Mouse (Mus musculus): ENCODE measurements around the gene Atpif1.

Gene Atpif1

DNA sequence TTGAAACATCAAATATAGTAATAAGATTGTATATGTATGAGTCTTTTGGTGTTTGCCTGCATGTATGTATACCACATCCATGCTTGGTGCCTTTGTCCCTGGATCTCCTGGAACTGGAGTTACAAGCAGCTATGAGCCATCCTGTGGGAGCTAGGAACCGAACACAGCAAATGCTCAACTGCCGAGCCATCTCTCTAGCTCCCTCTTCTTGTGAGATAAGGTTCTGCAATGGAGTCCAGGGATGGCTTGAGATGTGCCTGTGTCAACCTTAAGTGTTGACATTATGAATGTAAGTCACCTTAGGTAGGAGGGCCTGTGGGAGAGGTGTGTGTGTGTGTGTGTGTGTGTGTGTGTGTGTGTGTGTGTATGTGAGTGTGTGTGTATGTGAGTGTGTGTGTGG is 6.8 kb downstream of the Atpif1 start:
- no peak for DNase-seq (ENCODE audit: low read depth, low spot score)

DNA sequence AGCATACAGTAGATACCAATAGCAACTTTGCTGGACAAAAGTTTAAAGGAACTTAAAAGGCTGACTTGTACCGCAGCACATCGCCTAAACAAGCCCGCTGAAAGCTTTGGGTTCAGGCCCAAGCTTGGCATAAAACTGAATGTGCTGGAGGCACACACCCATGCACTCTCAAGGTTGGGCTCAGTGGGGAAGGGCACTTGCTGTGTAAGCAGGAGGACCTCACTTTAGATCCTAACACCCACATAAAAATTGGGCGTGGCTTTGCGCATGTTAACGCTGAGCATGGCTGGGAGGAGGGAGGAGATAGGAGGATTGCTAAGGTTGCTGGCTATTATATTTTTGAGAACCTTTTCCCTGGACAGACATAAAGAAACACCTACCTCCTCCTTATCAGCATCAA is 8.7 kb downstream of the Atpif1 start:
- no peak for DNase-seq (ENCODE audit: low read depth, low spot score)

DNA sequence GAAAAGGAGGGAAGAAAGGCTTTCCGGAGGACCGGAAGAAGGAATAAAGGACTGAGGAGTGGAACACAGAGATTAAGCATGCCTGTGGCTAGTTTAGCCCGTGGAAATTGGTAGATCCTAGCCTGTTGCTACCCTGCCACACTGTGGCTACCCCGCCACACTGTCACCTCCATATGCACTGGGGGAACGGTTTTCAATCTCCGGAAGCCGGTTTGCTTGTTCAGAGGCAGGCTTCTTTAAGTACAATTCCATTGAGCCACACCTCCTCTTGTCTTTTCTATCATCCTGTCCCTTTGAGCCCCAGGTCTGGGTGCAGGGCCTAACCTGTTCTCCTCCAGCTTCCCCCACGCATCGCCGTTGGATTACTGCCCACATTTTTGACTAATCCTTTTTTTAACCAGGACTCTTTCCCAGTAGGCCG is 9.1 kb downstream of the Atpif1 start:
- DNase-seq (ENCODE audit: low read depth, low spot score), result no peak

DNA sequence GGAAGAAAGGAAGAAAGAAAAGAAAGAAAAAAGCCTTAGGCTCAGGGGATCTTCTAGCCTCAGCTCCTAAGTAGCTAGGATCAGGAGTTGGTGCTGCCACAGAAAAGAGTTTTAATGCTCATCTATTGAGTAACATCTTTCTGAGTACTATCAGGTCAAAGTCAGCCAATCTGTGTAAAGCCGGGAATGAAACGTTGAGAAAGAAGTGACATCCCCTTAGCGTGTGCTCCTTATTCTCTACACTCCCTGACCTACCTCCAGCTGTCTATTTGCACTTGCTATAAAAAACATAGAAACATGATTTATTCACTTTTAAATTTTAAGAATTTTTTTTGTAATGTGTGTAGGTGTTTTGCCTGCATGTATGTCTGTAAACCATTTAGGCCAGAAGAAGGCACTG is 14.3 kb downstream of the Atpif1 start:
- no peak for DNase-seq (ENCODE audit: low read depth, low spot score)

DNA sequence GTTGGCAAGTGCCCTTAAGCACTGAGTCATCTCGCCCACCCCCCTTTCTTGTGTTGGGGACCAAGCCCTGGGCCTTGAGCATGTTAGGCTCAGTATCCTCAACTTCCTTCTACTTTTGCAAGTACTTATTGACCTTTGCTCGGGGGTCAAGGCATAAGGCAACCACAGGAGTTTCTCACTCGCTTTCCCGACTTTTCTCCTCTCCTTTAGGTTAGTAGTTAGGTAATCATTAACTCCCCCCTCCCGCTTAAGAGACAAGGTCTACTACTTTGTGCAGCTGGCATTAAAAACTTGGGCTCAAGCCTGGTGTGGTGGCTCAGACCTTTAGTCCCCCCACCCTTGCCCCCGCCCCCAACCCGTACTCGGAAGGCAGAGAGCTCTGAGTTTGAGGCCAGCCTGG is 15.4 kb downstream of the Atpif1 start:
- no peak for DNase-seq (ENCODE audit: low read depth, low spot score)

DNA sequence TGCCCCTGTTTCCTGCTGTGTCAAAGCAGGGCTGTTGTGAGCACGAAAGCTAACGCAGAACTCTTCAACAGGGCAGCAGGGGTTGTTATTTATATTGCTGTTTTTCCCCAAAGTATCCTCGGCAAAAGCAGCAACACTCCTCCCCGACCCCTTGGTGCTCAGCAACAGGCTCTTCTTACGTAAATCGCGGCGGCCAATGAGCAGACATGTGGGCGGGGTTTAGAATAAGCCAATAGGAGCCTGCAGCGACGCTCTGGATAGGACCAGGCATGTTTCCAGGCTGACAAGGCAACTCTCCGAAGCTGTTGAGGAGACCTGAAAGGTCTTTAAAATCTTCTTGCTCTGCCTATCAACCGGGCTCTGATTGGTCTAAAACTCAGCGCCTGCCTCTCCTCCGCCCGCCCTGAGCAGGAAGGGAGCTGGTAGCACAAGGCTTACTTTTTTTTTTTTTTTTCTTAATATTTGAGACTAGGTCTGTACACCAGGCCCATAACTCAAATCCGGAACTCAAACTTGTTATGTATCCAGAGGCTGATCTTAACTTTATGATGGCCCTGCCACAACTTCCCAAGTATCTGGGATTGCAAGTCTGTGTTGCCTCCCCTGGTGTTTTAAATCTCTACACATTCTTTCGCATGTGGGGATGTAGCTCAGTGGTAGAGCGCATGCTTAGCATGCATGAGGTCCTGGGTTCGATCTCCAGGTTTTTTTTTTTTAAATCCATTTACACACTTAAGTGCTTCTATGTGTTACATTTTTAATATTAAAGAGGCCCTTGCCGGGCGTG is 17.9 kb downstream of the Atpif1 start:
- DNase-seq (ENCODE audit: low read depth, low spot score), result peak; percentile 89

DNA sequence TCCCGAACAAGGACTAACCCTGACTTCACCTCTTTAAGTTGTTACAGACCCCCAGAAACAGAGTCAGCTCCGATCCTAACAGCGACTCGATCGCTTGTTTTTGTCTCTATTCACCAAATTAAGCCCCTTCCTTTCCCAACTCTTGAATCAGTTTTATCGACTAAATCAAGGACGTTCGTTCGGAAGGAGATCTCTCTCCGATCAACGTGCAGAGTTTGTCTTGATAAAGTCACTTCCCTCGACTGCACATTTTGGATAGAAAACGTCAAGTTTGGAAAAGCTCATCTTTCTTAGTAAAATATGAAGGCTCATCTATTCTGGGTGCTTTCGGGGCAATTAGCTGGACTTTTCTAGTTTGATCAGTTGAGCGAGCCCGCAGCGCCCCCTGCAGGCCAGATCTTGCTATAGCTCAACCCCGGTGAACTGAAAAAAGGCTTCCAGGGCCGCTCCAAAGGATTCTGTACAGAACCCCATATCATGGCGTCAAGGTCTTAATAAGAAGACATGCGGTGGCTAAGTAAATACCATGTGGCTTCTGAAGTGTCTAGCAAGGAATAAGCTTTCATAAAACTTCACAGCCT is 18.8 kb downstream of the Atpif1 start:
- peak; percentile 43 for DNase-seq (ENCODE audit: low read depth, low spot score)

DNA sequence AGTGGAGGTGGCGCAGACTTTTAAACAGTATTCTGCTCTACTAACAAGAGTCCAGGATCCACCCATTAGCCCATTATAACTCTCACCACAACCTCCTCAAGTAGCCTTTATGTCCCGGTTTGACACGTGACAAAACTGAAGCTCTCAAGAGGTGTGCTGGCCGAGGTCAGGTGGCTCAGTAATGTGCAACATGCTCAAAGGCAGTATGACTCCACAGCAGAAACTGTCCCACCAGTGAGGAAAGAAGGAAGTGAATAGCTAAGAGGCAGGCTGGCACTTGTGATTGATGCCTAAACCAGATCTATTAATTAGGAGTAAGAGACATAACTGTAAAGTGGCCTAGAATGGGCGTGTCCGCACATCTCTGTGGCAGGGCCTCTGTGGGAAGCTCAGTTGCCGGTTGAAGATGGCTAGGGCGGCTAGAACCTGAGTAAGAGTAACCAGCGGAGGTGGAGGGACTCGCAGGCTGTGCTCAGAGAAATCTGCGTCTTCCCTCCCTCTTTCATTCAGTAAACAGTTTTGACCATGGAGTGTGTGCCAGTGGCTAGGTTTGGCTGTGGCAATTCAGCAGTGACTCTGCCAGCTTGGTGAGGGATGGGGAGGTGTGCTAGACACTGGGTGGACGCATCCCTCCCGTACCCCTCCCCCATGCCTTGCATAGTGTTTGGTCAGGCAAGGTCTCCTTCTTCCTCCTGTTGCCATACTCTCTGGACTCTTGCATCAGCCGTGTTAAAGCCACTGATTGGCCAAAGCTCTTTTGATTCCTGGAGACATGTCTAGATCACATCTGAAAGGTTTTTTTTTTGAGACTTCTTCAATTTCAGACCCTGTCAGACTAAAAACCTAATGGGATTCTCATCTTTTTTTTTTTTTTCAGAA is 19.8 kb downstream of the Atpif1 start:
- no peak for DNase-seq (ENCODE audit: low read depth, low spot score)

DNA sequence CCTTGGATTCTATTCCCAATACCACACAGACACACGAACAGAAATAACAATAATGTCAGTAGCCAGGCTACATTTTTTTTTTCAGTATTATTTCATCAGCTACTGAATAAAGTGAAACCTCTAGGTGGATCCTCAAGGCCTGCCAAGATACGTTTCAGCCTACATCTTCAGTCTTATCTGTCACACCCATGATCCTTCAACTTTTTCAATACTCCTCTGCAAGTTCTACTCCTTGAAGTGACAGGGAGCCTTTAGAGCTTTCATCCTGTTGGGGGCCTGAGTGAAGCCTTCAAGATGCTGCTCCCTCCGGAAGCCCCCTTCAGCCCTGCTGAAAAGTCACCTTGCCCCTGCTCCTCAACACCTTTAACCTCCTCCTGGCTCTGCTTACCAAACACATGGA is 21.4 kb downstream of the Atpif1 start:
- no peak for DNase-seq (ENCODE audit: low read depth, low spot score)

DNA sequence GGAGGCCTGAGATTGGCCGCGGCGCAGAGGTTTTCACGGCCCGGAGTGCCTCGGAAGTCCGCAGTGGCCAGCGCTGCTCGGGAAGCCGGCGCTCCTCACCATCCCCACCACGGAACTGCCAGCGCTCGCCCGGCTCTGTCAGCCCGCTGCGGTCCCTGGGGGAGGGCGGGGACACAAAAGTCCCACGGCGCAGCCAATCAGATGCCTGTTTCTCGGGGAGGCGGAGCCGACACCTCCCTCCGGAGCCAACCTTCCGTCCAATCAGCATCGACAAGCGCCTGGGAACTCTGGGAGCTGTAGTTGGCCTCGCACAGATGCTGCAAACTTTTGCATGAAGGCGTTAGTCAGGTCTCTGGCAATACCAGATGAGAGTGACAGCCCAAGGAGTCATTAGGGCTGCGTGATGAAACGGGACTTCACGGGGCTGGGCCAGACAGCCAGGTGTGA is 23.1 kb downstream of the Atpif1 start, which contains the start of gene Sesn2:
Gene Sesn2, minus strand, starts transcription at position 150 of the 447 bp plus-strand sequence.
- peak; percentile 93 for DNase-seq (ENCODE audit: low read depth, low spot score)

DNA sequence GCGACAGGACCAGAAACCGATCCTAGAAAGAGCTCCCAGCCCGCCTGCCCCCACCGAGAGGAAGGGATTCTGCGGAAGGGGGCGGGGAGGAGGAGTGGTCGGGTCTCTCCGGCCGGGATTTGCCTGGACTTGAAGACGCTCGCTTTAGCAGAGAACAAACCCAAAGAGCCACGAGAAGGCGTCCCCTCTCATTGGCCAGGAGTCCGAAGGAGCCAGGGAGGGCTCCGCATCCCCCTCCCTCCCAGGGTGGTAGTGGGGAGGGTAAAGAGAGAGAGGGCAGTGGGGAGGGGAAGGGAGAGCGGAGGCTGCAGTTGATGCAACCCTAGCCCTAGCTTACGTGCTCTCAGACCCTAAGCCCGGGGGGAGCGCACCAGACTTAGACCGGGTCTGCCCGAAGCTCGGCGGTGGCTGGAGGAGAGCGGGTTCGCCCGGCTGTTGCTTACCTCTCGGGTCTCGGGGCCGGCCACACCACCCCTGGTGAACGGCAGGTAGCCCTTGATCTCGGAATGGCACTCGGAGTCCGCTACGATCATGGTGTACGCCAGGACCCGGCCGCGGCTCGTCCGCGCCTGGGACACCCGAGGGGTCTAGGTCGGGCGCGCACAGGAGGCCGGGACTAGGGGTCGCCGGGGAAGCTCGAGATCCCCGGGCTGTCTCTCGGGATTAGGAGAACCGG is 23.7 kb downstream of the Atpif1 start:
- peak; percentile 46 for DNase-seq (ENCODE audit: low read depth, low spot score)

DNA sequence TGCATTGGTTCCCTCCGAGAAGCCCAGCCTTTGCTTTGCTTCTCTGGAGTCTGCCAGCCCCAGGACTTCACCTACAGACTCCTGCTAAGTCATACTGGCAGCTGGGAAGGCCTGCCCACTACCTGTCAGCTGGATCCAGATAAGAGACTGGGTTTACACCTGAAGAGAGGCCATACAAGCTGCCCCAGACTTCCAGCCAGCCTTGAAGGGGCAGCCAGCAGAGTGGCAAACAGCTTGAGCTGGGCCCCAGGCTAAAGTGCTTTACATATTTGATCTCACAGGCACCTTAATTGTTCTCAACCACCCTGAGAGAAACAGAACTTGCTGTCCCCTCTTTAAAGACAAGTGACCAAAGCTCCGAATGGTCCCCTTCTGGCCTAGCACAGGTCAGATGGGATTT is 26.2 kb downstream of the Atpif1 start:
- DNase-seq (ENCODE audit: low read depth, low spot score), result no peak

DNA sequence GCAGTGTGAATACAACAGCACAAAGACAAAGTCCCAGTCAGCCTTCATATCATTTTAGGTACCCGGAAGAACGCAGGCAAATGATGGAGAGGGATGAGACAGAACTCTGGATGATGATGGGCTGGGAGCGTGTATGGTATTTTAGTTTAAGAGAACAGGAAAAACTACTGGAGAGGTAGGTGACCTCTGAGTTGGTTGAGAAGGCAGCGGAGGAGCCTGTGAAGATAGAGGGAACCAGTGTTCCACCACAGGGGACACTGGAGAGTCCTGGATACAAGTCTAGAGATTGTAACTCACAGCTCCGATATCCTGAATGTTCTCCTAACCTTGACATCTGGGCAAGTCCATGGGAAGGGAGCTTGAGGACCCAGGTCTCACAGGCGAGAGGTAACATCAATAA is 27.2 kb downstream of the Atpif1 start:
- no peak for DNase-seq (ENCODE audit: low read depth, low spot score)

DNA sequence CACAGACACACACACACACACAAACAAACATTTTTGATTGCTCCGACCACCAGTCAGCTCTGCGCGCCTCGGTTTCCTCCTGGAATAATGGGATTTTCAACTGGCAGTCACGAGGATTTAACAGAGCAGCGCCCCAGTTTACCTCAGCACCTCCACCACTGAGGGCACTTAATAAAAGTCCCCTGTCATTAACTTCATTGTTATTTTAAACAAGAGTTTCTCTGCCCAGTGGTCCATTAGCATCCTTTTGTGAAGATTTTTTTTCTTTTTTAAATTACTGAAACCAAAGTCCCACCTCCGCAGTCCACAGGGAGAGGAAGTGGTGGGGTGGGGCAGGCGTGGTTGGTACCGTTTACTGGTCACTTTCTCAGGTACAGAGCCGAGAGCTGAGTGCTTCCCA is 27.7 kb downstream of the Atpif1 start:
- DNase-seq (ENCODE audit: low read depth, low spot score), result no peak

DNA sequence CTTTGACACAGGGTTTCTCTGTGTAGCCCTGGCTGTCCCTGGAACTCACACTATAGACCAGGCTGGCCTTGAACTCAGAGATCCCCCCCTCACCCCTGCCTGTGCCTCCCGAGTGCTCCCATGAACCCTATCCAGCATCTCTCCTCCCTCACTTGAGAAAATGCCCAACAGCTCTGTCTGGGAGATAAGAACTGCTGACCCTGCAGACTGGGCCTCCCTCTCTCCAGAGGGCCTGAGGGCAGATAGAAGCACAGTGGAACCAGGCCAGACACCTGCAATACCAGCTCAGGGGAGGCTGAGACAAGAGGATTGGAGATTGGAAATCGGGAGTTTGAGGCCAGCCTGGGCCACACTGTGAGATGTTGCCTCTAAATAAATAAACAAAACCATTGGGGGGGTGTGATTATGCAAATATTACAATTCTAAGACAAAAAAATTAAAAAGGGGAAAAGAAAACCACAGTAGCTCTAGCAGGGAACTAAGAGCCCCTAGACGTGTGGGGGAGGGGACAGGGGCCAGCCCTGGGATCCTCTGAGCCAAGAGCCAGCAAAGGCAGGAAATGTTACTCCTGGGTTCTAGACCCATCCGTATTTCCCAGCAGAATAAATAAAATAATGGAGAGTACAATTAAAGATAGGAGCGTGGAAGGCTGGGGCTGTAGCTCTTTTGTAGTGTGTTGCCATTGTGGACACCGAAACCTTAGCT is 28.3 kb downstream of the Atpif1 start:
- DNase-seq (ENCODE audit: low read depth, low spot score), result no peak

DNA sequence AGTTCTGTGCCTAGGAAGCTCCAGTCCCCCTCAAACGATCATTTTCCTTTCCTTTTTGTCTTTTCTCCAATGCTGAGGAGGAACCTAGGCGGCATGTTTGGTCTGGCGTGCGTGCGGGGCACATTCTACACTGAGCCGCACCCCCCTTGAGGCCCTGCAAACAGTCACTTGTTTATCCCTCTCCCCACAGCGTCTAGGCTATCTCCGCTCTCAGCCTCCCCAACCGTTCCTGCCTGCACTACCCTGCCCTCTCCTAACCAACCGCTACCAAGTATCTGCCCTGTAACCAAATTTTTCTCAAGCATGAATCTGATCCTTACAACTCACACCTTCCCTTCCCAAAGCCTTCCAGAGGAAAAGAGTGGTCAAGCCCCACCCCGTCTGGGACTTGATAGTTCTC is 30.1 kb downstream of the Atpif1 start:
- DNase-seq (ENCODE audit: low read depth, low spot score), result no peak

DNA sequence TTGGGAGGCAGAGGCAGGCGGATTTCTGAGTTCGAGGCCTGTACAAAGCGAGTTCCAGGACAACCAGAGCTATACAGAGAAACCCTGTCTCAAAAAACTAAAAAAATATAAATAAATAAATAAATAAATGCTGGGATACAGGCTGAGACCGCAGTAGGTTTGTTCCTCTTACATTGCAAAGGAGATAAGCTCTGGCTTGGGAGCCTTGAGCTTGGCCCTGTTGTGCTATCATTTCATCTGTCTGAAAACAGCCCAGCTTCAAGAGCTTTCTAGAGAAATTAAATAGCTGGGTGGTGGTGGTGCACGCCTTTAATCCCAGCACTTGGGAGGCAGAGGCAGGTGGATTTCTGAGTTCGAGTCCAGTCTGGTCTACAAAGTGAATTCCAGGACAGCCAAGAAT is 31.8 kb downstream of the Atpif1 start:
- DNase-seq (ENCODE audit: low read depth, low spot score), result no peak

DNA sequence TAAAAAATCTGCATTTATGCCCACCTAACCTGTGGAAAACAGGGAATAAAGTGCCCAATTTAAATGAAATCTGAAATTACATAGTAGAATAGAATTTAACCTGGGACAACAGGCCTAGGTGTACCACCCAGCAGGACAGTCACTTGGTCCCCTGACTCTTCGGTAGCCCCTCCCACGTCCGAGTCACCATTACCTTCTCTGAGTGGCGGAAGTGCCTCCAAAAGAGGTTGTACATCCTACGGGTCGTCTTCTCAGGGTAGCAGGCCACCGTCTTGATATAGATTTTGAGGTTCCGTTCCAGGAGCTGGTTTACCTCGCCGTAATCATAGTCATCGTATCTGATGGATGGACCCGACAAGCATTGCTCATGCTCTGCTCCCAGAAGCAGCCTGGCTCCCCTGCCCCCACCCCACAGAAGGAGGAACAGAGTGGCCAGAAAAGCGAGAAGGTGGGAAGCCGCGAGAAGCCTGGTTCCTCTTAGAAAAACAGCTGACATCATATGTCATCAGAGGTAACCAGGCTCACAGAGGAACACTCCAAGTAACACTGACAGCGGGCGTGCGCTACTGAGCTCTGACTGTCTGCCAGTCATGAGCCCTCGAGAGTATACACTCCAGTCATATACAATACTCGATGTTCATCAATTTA is 39.1 kb downstream of the Atpif1 start:
- no peak for DNase-seq (ENCODE audit: low read depth, low spot score)

DNA sequence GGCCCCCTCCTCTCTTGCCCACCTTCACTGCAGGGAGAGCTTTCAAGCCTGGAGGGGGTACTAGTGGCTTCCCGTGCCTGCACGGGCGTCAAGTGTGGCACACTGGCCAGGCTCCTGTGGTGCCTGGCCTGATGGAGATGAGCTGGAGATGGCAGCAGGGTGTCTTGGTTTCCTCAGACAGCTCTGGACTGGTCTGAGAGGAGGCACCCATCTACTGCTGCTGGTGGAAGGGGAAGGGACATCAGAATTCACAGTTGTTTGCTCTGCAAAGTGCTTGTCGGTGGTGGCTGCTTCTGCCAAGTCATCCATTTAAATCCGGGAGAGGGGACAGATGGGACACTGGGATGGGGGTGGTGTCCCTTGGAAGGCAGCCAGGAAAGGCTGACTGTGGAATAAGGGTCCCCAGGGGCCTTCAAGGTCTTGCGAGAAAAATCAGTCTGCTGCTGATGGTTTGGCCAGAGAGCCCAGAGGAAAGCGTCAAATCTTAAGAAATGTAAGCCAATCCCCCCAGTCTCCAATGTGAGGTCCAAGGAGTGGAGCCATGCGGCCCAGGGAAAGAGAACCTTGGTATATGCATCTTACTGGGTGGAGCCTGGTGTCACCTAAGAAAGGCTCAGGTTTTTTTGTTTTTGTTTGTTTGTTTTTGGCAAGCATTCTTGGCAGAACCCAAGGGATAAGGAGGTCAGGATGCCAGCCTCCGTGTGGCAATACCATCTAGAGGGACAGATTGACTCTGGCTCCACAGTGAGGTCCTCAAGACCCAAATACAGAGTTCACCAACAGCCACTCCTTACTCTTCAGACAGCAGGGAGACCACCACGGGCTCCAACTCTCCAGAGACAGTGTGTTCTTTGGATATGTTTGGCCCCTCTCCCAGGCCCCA is 41.0 kb downstream of the Atpif1 start:
- no peak for DNase-seq (ENCODE audit: low read depth, low spot score)

DNA sequence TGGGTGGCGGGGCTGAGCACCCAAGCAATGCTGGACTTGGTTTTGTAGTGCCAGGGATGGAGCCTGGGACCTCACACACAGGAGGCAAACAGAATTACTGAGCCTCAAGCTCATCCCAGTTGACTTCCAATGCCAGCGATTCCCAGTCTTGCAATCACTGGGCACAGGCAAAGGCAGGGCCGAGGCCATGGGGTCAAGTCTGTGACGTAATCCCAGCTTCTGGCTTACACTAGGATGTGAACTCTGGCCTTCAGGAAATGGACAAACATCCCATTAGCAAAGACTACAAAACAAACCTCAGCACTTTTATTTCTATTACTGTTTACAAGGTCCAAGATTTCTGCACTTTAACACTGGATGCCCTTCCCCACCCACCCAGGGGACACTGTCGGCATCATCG is 41.7 kb downstream of the Atpif1 start:
- no peak for DNase-seq (ENCODE audit: low read depth, low spot score)

Measured in brain, embryonic 18.5 days (tissue).